Mouse (Mus musculus) thymus, postnatal 10 days (tissue): ENCODE data around the gene 4930432K21Rik.

ENCODE experiments used
- DNase-seq, 2 experiments: peaks; one replicate each; pipeline ENCODE4 v3.0.0; 2021; ENCODE audit warnings: low spot score in 2 of 2

The 4930432K21Rik gene

GRCm38 (mm10) chr8:84147769-84148530 is at the start of gene 4930432K21Rik, which contains the start of gene Cc2d1a:
TSS of gene 4930432K21Rik (plus strand) at chr8:84148025.
TSS of gene Cc2d1a (minus strand) at chr8:84147936.
- DNase-seq = peak; percentile 94 to 95

GRCm38 (mm10) chr8:84098376-84098775 is 49.4 kb upstream of the 4930432K21Rik start:
- DNase-seq = no peak

DNA sequence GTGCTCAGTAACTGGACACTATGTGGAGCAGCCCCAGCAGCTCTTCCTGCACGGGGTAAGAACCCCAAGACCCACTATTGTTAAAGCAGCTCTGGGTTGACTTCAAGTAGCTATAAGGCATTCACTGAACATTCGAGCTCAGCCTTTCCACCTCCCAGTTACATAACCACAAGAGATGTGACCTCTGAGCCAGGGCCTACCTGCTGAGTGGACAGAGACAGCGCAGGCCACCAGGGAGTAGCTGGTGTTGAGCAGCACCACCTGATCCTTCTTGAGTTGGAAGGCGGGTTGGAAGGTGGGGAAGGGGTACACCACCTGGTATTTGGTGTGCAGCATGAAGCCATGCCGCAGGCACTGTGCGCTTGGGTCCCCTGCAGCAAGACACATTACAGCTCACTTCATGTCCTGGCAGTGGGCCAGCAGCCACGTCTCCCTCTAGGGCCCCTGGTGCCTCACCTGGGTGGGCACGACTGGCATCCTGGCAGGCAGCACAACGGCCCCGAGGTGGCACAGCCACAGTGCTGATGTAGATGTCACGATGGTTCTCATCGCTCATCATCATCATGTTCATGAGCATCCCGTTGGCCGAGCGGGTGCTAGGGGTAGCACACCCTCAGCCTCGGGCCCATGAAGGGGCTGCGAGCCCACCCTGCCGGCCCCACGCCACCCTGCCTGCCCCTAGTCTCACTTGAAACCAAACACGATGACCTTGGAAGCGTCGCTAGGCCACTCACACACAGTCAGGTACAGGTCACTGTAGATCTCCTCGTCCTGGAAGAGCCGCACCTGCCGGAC is 46.2 kb upstream of the 4930432K21Rik start:
- no peak for DNase-seq

GRCm38 (mm10) chr8:84103601-84104000 is 44.2 kb upstream of the 4930432K21Rik start:
- DNase-seq = no peak

- DNase-seq = peak; percentile 80 to 85
Observed at GRCm38 (mm10) chr8:84104221-84104620, 43.6 kb upstream of the 4930432K21Rik start.

DNA sequence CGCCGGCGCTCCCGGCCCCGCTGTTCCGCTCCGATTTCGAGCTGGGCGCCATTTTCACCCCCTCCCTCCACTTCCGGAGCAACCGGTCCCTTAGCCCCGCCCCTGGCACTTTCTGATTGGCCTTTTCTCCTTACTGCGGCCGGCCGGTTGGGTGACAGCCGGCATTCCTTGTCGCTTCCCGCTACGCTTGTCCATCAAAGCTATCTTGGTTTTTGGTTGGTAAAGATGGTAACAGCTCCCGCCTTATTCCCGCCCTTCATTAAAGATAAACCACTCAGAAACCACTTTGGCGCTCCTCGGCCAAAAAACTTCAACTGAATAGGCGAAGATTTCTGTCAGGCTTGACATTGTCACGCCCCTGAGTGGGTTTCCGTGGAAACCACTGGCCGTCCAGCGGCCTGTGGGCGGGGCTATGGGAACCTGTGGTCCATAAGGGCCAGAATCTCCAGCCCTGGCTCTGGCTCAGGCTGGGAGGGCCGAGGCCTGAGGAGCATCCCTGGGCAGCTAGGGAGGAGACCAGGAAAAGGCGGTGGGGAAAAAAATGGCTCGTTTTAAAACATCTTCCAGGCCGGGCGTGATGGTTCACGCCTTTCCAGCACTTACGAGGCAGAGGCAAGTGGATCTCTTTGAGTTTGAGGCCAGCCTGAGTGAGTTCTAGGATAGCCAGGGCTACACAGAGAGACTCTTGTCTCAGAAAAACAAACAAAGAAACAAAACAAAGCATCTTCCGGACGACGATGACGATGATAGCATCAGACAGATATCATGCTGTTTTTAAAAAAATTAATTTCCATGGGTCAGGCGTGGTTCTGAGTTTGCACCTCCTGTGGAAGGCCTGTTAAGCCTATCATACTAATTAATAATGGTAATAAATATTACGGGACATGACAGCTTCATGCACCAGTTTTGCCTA is 42.9 kb upstream of the 4930432K21Rik start, which contains the start of gene Dcaf15:
TSS of gene Dcaf15 (minus strand) at position 72 of the 913 bp plus-strand sequence.
- peak; percentile 99 for DNase-seq

- DNase-seq = no peak
Observed at GRCm38 (mm10) chr8:84105676-84106075, 42.1 kb upstream of the 4930432K21Rik start.

DNA sequence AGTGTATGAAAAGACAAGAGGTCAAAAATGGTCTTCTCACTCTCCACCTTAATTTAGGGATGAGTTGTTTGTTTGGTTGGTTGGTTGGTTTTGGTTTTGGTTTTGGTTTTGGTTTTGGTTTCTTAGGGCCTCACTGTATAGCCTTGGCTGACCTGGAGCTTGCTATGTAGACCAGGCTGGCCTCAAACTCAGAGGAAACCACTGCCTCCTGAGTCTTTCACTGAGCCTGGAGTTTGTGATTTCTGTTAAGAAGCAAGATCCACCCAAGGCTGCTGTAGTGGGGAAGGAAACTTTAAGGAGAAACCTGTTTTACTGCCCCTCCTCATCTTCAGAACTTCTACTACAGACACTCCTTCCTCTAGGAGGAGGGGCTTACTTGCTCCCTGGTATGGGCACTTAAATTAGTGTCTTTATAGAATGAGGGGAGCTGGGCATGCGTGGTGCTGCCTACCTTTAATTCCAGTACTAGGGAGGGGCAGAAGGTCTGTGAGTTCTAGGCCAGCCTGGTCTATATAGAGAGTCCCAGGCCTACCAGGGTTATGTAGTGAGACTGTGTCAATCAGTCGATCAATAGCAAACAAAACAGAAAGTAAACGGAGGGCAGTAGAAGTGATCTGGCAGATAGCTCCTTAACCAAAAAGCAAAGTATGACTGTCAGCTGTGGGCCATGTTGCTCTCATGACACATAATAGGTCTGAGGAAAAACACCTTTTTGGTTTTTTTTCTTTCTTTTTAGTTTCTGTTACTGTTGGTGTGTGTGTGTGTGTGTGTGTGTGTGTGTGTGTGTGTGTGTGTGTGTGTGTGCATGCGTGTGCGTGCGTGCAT is 41.4 kb upstream of the 4930432K21Rik start:
- DNase-seq = no peak

DNA sequence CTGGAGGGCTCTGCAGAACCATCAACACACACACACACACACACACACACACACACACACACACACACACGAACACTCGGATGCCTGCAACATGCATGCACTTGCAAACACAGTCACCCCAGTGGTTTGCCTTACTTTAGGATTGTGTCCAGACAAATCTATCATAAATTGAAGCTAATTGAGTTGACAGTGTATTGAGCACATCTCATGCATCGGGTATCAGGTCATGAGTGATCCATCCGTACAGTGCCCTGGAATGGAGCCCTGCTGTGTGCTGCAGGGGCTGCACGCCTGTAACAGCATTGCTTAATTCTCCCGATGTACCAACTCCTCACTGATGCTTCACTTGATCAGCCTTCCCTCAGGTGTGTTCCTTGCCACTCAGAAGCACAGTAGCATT is 32.2 kb upstream of the 4930432K21Rik start:
- no peak for DNase-seq

GRCm38 (mm10) chr8:84122151-84122550 is 25.7 kb upstream of the 4930432K21Rik start:
- DNase-seq = no peak

DNA sequence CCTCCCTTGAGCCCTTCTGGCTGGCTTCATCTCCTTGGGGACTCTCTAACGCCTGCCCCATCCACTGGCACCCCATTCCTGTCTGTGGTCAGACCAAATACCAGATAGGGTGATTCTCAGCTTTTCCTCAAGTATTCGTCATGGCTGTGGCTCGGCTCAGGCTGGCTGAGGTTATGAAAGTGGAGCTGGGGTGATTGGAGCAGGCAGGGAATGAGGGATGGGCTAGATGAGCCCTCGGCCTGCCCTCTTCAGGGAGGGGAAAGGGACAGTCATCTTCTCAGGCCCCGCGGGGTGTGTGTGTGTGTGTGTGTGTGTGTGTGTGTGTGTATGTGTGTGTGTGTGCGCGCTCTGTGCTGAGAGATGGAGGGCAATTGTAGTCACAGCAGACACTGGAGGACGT is 22.2 kb upstream of the 4930432K21Rik start, which contains the start of gene Podnl1:
TSS of gene Podnl1 (plus strand) at position 334 of the 400 bp plus-strand sequence.
- DNase-seq = no peak

DNA sequence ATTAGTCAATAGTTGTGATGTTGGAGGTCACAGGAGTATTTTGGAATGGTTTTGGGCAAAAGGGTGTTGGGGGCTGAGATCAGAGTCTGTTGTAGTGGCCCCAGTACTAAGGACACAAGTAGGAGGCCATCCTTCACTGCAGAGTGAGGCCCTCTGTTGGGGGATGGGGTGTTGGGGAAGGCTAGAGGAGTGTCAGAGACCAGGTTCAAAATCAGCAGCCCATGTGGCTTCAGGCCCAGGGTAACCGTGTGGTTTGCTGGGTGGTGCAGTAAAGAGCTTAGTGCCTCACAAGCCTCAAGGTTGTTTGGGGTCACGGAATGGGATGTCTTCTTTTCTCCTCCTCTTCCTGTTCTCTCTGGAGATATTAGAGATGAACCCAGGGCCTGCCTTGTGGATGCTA is 21.1 kb upstream of the 4930432K21Rik start:
- no peak for DNase-seq

DNA sequence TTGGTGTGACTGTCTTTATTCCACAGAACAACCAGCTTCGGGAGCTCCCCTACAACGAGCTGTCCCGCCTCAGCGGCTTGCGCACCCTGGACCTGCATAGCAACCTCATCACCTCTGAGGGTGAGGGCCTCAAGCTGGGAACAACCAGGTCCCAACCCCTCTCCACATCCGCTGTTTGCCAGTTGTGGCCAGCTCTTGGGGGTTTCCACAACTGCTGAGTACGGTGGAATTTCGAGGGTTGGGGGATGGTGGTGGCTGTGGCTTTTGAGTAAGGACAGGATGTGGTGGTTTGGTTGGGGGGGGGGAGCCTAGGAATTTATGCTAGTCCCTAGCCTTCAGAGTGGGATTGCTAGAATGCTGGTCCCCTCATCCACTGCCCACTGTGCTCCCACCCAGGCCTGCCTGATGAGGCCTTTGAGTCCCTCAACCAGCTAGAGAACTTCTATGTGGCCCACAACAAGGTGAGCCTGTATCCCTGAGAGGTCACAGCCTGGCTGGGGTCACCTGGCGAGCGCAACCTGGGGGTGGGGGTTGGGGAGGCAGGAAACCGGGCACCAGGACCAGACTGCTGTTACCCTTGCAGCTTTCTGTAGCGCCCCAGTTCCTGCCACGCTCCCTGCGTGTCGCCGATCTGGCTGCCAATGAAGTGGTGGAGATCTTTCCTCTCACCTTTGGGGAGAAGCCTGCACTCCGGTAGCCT is 20.5 kb upstream of the 4930432K21Rik start:
- DNase-seq = peak; percentile 62 to 69

- DNase-seq = peak; percentile 57 to 58
Observed at GRCm38 (mm10) chr8:84128277-84128676, 19.5 kb upstream of the 4930432K21Rik start.

DNA sequence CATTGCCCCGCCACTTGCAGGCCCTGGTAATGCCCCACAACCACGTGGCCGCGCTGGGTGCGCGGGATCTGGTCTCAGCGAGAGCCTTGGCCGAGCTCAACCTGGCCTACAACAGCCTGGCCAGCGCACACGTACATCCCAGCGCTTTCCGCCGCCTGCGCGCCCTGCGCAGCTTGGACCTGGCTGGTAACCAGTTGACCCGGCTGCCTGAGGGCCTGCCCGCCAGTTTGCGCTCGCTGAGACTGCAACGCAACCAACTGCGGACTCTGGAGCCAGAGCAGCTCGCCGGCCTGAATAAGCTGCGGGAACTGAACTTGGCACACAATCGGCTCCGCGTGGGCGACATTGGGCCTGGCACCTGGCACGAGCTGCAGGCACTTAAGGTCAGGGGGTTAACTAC is 17.0 kb upstream of the 4930432K21Rik start:
- DNase-seq = no peak

GRCm38 (mm10) chr8:84132225-84132624 is 15.6 kb upstream of the 4930432K21Rik start:
- no peak for DNase-seq

DNA sequence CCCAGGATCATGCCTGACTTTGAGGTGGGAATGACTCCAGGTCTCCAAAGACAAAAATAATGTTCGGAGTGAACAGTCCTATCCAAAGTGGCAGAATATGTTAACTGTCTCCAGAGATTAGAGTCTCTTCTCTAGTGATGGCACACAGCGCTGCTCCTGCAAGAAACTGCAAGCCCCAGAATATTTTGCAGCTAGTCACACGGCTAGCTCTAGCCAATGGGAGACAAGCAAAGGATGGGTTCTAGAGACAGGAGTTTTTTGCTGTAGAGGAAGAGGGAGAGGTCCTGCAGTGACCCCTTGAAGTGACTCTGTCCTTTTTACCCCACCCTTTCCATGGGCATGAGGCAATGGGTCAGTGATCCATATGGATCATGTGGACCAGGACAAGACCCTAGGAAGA is 10.0 kb upstream of the 4930432K21Rik start:
- DNase-seq = no peak

DNA sequence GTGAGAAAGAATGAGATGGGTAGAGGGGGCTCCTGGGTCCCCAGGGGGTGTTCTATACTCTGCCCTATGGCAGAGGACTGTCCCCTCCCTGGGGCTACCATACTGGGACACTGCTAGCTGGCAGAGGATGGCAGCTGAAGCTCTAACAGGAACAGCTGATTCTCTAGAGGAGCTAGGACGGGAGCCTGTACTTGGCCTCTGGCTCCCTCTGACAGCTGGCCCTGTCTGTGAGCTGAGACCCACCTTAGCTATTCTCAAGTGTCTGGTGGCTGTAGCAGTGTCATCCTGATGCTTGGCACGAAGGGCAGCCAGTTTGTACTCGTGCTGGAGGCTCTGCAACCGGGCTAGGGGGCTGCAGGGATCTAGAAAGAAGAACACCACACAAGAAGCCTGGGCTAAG is 7.0 kb upstream of the 4930432K21Rik start:
- no peak for DNase-seq

- DNase-seq = no peak
Observed at GRCm38 (mm10) chr8:84144636-84145245, 3.1 kb upstream of the 4930432K21Rik start.

DNA sequence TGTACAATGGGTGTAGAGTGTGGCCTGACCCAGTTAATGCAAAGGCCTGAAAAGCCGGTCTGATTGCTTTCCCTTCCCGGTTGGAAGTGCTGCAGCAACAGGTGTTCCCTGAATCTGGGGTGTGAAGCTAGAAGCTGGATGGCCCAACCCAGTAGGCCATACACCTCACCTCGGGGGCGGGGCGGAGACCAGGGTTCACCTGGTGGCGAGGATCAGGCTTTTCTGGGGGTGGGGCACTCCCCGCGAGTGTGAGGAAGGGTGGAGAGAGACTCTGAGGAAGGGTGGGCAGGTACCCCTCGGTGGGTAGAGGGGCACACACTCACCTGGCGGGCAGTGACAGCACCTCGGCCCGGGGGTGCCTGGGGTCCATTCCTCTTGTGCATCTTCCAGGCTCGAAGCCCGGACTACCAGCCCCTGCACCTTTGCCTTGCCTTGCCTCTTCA is 480 bp upstream of the 4930432K21Rik start:
- DNase-seq = no peak
